Mouse (Mus musculus) embryo, embryonic 10.5 days (tissue): ENCODE measurements at regions not wholly inside any gene's neighbourhood (a gene's known extent, or its start where the extent isn't known, plus 50 kb on each side); places are given as distances from the start of the nearest gene placed in this dataset.

Source experiments
- DNase-seq: peaks from one replicate; pipeline ENCODE4 v3.0.0-alpha.2; 2015; ENCODE audit warnings: low spot score

DNA sequence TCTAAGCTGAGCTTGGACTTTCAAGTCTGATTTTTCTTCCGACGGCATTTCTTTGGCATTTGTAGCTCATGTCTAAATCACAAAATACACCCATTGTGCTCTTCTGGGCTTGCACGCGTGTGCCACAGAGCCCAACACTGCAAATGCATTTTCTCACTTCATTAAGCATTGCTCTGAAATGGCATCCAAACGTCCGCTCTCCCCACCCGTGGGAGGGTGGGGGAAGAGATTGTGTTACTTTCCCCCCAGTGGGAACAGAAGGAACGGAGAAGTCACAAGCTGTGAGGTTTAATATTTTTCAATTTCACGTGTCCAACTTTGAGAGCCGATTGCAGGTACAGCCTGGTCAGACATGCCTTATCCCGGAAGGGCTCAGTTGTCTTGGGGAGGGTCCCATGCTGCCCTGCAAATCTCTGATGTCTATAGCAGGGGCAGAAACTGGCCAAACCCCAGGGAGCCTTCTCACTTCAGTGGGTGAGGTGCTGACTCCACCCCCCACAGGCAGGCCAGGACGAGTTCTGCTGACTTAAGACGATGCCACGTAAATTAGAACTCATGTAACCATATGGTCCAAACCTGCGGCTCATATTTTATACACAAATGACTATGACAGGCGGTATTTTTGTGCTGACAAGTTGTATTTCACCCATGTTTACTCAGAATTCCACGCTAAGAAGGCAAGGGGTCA lies 371.5 kb upstream of the Nfe2l3 start:
- no peak for DNase-seq

DNA sequence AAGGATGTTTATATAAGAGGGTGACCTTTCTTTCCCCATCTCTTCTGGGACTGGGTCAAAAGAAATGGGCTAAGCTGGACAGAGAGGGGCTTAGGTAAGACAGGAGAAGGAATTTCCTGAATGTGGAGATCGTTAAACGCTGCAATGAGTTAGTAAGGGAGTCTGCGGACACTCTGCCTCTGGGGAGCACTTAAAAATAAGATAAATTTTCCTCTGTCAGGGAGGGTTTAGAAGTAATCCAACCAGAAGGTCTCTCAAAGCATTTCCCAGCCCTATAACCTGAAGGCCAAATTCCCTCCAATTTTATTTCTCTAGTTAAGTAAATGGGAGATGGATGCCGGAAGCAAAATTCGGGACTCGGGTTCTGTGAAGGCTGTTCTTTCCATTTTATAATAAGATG lies 367.3 kb upstream of the Nfe2l3 start:
- DNase-seq = peak; percentile 50

DNA sequence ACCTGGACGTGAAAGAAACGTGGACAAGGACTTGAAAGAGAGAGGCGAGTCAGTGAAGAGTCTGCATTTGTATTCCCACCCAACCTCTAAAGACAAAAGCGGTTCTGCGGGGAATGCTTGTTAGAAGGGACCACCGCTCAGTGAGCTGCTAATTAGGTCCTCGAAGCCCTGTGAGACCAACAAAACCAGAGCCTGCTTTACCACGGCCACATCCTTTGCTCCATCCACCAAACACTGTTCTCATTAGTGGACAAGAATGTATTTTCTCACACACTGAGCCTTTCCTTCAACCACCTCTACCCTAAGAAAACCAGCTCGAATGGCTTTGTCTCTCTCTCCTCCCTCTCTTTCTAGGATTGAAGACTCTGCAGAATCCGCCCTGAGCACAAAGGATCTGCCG lies 365.1 kb upstream of the Nfe2l3 start:
- DNase-seq = no peak

DNA sequence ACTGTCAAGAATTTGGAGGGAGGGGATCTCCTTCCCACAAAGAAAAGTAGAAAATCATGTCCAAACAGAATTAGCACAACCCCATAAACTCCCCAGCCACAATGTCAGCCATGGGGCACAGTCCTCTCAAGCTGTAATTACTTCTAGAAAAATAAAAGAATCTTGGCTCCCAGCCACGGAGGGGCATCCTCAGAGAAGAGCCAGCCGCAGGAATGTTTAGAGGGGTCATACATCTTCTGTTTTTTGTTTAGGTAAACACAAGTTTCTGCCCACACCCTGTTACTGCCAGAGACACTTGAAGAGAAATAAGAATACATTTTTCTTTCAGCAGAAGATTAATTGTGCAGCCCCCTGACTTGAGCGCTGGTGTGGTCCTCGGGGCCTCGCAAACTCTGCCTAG lies 362.5 kb upstream of the Nfe2l3 start:
- no peak for DNase-seq

DNA sequence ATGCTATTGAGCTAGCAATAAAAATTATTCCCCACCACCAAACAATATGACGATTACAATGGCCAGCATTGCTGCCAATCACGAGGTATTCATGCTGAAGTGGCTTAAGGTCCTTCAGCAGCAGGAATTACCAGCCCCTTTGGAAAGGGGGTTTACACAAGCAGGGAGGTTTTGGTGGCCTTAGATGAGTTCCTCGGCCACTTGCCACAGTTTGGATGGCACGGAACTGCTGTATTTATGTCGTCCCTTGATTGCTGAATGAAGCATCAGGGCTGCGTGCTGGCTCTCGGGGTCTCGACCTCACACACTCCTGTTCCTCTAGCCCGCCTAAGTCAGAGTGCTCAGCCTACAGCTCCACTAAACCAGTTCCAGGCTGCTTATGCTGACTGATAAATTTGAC lies 361.2 kb upstream of the Nfe2l3 start:
- DNase-seq = peak; percentile 38

DNA sequence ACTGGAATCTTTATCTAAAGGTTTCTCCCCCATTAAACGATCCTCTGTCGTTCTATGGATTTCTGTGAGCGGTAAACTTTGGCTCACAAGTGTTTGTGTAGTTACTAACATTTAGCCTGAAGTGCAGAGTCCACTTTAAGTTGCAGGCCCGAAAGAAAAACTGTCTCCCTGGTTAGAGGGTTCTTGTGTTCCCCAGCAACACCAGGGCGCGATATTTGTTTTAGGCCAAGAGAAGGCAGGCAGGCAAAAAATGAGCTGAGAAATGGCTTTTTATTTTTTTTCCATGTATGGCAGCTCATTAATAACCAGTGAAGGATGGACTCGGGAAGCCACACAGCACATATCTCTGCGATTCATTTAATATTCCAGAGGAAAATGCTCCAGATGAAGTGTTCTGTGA lies 357.4 kb upstream of the Nfe2l3 start:
- no peak for DNase-seq

DNA sequence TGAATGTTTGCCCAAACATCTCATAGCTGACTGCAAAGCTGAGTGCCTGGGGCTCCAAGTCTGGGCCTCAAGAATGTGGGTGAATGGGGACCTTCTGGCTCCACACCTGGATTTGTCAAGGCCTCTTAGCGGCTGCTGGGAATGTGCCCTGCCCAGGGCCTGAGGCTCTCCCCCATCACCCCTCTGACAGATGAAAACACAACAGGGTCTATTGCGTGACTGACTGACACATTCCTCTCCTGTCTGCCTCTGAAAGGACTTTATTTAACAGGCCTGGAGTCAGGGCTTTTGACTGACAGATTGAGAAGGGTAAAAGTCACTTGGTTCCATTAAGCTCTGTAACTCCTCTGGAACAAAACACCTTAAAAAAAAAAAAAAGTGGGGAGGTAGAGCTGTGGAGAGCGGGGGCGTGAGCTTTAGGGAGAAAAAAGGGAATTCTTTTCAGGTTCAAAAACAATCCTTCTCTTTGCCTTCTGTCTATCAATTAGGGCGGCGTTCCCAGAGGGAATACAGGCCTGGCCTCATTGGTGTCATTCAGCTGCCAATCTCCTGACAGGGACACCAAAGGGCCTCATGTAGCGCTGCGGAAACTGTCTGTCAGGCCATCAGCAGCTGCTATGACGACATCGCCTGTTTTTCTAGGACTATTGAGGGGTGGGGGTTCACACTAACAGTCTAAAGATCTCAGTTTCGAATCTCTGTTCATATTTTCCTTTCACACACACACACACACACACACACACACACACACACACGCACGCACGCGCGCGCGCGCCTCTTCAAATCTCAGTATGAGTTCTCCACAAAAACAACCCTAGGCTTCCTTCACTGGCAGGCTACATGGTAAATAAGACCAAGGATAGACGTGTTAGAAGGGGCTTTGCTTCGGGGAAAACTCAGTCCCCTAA lies 355.4 kb upstream of the Nfe2l3 start:
- peak; percentile 87 for DNase-seq

DNA sequence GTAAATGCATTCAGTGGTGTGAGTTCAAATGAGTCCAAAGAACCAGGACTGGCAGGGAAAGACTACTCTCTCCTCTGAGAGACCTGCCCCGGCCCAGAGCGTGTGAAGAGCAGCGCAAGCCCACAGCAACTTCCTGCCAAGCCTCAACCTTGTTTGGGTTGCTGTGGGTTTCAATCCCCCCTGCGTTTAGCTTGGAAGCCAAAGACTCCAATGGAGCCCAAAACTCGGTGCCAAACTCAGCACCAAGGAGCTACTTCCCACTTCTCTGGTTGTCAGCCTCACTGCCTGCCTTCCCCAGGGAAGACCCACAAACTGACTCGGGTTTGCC lies 354.7 kb upstream of the Nfe2l3 start:
- DNase-seq = no peak

DNA sequence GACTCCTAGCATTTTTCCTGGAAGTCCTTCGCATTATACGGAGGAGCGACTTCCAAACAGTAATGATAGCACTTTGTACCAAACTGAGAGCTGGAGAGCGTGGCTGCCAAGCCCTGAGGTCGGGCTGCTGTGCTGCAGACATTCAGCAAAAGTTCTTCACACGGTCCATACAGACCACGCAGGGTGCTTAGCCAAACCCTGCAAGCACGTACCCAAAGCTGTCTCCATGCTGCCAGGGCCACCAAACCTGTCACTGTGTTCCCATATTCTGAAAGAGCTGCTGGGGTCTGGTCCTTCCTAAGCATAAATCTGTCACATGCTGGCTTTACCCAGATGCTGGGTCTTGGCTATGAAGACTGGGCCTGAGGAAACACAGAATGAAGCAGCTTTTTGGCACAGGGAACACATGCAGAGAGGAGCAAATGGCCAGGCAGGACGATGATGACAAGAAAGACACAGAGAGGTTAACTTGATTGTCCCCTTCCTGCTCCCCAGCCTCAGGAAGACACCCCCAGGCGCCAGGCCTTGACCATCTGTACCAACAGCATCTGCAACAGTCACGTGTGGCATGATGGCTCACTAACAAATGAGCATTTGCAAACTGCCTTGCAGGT lies 354.0 kb upstream of the Nfe2l3 start:
- DNase-seq = no peak

DNA sequence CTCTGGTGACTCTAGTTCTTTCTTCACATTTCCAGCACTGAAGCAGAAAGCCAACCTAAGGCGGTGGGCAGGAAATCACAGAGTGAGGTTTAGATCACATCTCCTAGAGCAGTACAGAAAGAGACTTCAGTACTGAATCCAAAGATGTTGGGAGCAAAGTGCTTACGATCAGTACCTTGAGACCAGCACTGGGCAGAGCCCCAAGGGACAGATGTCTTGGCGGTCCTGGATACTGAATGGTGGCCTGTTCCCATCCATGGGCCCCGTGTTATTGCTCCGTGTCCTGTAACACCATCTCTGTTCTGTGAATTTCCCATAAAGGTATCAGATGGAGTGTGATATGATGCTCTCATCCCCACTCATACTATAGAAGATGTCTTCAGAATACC lies 353.5 kb upstream of the Nfe2l3 start:
- DNase-seq = no peak

DNA sequence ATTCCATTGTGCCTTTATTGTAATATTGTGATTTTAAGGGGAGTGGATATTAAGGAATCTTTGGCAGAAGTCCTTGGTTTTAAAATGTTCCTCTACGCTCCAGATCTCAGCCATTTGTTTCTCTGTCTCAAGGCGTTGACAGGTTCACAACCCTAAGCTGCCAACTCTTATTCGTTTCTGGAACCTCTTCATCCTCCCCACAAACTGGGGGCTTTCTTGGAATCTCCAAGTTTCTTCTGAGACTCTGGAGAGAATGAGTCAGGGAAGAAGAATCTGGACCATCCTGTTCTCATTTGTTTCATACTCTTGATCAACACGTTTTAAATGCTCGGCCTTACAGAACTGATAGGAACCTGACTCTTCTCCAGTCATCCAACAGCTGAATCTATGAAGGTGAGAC lies 351.4 kb upstream of the Nfe2l3 start:
- no peak for DNase-seq

DNA sequence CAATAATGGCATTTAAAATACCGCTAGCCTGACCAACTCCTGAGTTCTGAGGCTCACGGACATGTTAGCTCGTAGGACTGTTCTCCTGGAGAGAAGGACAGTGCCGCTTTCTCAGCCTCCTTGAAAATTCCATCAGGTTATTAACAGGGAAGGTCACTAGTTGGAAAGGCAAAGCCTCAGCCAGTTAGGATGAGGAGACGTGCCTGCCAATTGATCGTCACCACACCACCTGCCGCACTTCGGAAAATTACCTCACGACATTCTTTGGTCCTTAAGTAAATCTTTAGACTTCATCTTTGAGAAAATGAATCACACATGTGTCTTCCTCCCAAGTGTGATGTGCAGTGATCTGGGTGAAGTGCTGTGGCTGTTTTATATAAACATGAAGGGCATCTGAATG lies 347.8 kb upstream of the Nfe2l3 start:
- DNase-seq = no peak

DNA sequence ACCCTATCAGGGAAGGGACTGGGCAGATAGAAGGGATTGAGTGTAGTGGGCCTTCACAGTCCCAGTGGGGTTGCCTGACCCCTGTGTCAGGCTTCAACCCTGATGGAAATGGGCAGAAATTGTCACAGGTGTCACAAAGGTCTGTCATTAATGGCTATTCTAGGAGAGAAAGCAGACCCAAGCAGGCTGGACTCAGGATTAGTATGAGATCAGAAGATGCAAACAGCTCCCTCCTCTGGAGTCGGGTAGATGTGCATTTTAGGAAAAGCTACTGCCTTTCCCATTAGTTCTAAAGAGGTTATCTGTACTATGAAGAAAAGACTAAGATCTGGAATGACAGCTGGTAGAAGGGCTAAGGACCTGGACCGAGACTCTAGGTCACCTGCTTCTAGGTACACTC lies 346.9 kb upstream of the Nfe2l3 start:
- DNase-seq = no peak

DNA sequence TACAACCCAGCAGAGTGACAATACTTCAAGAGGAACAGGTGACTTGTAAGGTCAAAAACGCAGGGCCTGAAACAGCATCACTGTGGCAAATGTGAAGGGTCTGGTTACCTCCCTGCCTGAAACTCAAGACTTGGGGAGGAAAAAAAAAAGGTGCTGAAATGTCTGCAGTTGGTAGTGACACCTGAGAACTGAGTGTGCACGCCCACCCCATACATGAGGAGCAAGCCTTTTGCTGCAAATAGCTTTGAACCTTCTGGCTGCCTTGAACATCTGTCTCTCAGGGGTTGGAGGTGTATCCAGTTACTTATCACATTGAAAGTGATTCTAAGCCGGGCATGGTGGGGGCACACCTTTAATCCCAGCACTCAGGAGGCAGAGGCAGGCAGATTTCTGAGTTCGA lies 346.1 kb upstream of the Nfe2l3 start:
- DNase-seq = no peak

DNA sequence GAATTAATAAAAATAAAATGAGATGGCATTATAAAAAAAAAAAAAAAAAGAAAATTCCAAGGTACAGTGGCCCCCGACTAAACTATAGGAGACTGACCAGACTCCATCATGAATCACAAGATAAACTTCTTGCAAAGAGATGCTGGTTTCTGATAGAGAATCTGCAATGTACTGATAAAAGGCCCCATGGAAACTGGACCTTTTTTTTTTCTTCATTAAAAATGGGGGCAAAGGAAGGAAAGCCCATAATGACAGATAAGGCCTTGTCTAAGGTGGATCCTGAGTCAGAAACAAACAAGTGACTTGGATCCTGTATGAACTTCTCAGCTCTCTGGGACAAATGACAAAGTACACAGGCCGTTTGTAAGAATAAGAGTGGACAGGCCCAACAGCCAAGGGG lies 344.7 kb upstream of the Nfe2l3 start:
- DNase-seq = no peak

DNA sequence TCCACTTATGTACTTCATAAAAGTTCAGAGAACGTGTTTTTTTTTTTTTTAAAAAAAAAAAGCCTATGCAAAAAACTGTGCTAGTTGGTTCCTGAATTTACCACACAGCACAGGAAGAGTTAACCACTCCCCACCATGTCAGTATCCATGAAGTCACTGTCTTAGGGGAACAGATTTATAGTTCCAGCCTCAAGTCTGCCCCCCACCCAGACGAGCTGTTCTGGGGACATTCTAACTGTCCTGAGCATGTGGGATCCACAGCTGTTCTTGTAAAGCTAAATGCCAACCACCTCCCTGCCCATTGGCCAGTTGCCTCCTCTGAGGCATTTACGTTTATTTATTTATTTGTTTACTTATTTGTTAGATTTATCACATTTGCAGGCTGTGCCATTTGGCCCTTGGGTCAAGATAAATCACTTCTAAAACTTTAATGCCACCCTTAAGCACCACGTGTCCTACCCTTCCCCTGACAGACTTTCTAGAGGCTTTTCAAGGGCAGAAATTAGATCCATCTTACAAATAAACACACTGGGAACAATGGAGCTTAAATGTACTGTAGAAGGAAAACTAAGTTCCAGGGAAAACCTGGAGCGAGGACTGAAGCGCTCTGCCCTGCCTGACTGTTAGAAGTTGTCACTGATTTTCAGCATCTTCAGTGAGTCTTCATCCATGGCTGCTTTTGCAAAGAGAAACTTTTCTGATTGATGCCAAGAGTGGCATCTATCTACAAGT lies 343.7 kb upstream of the Nfe2l3 start:
- no peak for DNase-seq

DNA sequence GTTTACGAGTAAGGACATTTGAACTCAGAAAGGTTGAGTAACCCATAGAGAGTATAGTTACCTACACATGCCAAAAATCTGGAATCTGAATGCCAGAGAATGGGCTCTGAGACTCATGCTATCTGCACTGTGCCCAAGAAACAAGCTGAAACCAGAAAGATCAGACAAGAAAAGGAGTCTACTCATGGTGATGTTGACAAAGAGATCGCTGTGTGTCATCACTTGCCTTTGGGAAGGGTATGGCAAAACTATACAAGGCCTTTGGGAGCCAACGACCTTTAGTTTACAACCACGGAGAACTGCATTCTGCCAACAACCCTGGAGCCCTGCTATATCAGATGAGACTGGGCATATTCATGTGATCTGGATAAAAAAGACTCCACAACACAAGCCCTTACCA lies 339.3 kb upstream of the Nfe2l3 start:
- DNase-seq = no peak

DNA sequence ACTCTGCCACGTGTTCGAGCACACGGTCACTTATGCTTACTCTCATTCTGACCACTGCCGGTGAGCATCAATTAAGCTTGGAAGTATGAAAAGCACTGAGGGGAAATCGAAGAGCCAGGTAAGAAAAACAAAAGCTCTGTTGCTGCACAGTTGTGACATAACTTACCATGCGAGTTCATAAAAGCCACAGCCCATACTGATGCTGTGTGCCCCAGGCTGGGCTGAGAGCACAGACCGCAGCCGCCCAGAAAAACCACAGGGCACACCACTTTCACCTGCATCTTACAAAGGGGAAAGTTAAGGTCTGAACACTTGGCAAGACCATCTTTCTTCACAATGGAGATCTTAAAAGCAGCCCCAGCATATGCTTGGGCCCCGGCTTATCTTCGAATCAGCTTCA lies 338.2 kb upstream of the Nfe2l3 start:
- no peak for DNase-seq

DNA sequence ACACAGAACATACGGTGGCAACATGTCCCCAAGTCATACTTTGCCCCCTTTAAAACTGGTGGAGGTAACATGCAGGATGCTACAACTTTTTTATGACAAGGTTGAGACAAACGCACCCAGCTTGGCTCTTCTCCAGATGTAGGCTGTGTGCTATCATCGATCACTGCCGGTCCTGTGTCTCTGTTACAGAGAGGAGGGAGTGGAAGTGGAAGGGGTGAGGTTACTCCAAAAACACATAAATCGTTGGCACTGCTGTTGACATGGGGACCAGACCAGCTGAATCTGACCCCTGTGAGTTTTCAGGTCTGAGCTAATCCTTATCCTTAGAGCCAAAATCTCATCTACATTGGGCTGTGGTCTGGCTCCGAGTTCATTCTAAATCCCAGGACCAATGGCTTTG lies 335.0 kb upstream of the Nfe2l3 start:
- no peak for DNase-seq

DNA sequence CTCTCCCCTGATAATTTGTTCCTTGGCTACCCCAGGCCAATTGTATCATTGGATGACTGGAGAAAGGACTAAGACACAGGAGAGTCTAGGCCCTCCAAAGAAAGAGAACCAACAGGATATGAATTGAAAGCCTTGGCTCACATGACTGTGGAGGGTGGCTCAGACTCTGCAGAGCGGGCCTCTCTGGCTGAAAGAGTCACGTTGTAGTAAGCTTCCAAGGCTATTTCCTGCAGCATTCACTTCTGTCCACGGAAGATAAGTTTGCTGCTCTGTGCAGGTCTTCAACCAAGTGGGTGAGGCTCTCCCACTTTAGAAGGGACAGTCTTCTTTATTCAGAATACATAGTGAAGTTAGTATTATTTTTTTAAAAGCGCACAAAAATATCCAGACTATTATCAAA lies 332.1 kb upstream of the Nfe2l3 start:
- no peak for DNase-seq

DNA sequence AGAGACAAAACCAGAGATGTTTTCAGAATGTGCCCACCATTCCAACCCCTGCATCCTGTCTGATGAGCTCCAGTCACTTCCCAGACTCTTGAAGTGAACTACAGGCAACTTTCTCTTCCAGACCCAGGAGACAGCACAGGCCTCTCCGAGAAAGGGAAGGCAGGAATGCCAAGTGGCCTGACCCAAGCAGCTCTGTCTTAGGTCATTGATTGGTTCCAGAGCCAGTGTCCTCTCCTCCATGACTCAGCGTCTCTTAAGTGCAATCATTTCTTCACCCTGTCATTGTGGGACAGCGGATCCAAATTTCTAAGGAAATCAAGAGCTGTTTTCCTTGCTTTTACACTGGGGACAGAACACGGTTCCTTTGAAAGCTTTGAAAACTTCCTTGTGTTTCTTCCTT lies 329.2 kb upstream of the Nfe2l3 start:
- DNase-seq = no peak

DNA sequence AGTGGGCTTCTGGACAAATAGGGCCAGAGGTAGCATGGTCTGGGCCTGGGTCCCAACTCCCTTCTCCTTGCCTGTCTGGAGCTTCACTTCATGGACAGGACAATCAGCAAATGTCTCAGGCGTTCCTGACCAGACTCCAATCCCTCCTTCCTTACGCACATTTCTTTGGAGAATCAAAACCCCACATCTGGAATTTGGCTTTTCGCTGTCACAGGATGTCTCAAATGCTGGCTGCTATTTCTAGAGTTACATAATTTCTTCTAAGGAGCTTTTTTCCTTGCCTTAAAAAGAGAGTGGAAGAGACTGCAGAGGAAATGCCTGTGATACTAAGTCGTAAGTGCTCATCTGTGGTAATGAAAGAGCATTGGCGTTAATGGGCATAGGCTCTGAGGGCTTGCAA lies 328.1 kb upstream of the Nfe2l3 start:
- no peak for DNase-seq
